Mouse (Mus musculus) stomach, embryonic 16.5 days (tissue): Measurements from ENCODE around the gene St6galnac6. TPM values are rescaled to one million over a fixed set of nuclear protein-coding genes. Genes with fewer than 3 reads are reported as not detected.

Experiments used
- ATAC-seq: fragments of 200-750 bp; cut with Nextera tagmentation; 2 replicates; pipeline ENCODE4 v1.8.0; 2017; ENCODE audit warnings: moderate number of reproducible peaks, moderate TSS enrichment; ENCODE audit not compliant: insufficient read depth, low FRiP score
- H3K27ac ChIP-seq: fragments of 300-500 bp; sonication (generic); 2 replicates; pipeline ENCODE4 v1.5.1; 2014; ENCODE audit warnings: low read length
- H3K27me3 ChIP-seq: fragments of 300-500 bp; sonication (generic); 2 replicates; pipeline ENCODE4 v1.6.1; 2014; ENCODE audit warnings: low read length, control low read depth, mixed read lengths; ENCODE audit not compliant: control insufficient read depth, insufficient read depth
- H3K36me3 ChIP-seq: fragments of 300-500 bp; sonication (generic); 2 replicates; pipeline ENCODE4 v1.6.1; 2014; ENCODE audit warnings: low read length; ENCODE audit not compliant: control insufficient read depth, insufficient read depth
- H3K4me1 ChIP-seq: fragments of 300-500 bp; sonication (generic); 2 replicates; pipeline ENCODE4 v1.6.1; 2014; ENCODE audit warnings: low read length, control low read depth, mixed read lengths; ENCODE audit not compliant: control insufficient read depth, insufficient read depth
- H3K4me2 ChIP-seq: fragments of 300-500 bp; sonication (generic); 2 replicates; pipeline ENCODE4 v1.6.1; 2014; ENCODE audit warnings: low read depth, low read length, mixed read lengths
- H3K4me3 ChIP-seq: fragments of 300-500 bp; sonication (generic); replicated peaks from 2 replicates; pipeline ENCODE4 v1.5.1; 2014; ENCODE audit warnings: mild to moderate bottlenecking, low read length
- H3K9ac ChIP-seq: fragments of 300-500 bp; sonication (generic); 2 replicates; pipeline ENCODE4 v1.6.1; 2014; ENCODE audit warnings: low read length
- H3K9me3 ChIP-seq: fragments of 300-500 bp; sonication (generic); replicated peaks from 2 replicates; pipeline ENCODE4 v1.6.1; 2016; ENCODE audit warnings: low read length, control low read depth; ENCODE audit not compliant: control insufficient read depth
- WGBS: fragments of 180-500 bp; shearing (Covaris S2); extraction: QIAGEN DNeasy Blood & Tissue Kit; methylation state at CpG from one replicate; pipeline ENCODE4 v1.1.7; 2014; 5-methylcytosine and 5-hydroxymethylcytosine counted together
- polyA plus RNA-seq: library from polyadenylated mRNA; unstranded; fragments of >200 nt; fragmentation: Nextera tagmentation; extraction: Ambion mirVana; gene quantifications from 2 replicates; pipeline ENCODE4 v1.2.1, GENCODE M21; 2015

St6galnac6 gene
- polyA plus RNA-seq, 1 experiment from 2014 or later: 18.5 TPM

DNA sequence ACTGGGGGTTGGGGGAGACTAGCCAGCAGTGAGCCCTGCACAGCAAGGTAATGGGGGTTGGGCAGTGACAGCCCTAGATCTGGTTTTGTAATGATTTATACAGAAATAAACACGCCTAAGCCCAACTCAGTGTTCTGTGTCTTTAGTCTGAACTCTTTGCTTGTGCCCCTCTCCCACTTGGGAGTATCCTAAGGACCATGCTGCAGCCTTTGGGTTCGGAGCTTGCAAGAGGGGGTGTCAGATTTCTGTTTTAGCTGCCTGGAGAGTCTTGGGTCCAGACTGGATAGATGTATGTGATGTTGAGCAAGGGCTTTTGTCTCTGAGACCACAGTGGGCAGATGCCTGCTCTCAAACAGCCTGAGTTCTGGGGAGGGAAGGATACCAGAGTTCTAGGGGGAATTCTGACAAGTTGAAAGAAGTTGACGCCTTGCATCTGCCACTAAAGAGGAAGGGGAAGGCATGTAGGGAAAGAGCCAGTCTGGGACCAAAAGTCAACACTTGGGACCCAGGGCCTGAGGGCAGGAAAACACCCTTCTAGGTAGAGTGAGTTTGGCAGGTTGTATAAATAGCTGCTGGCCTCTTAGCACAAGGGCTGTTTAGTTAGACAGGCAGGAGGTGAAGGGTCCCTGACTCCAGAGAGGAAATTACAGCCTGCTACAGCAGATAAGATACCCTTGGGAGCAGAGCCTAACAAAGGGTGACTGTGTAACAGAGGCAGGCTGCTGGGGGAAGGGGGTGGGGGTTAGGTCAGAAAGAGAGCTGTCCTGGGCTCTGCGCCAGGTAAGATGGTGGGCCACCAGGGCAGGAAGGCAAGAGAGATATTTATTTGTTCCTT, 21.4 kb downstream of the St6galnac6 start:
- no peaks in the 10 kb centered on the region; the same call in 1 of the 2 replicates for H3K9me3 ChIP-seq
- peak overlapping the region; percentile 72 for H3K27ac ChIP-seq
- no peak overlapping the region for H3K4me3 ChIP-seq
- H3K36me3 ChIP-seq: 0 out of 2 replicates have a peak, but pooled peaks cover 6% of the 10 kb centered on the region
- peak; percentile 79 for ATAC-seq
- H3K4me1 ChIP-seq: peaks cover 38% of the 10 kb centered on the region
- 0 out of 2 replicates have a peak overlapping the region, but pooled peaks have one; percentile 6 for H3K4me2 ChIP-seq
- 19% methylated on average over 4 of the region's 4 CpGs for WGBS
- no peaks in the 10 kb centered on the region for H3K27me3 ChIP-seq
- H3K9ac ChIP-seq: peak overlapping the region; percentile 50; the same call in 1 of the 2 replicates

DNA sequence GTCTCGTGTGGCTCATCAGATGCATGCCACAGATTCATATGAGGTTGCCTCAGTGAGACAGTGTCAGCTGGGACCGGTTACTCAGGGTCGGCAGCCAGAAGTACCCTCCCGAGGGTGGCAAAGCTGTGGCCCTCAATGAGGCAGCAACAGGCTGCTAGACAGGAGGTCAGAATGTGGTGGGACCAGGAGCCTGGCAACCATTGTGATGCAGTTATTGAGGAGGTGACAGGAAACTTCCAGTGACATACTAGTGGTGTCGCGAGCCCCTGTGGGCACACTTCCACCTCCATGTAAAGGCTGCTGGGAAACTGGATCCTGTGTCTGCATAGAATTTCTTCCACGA, 22.0 kb downstream of the St6galnac6 start, which contains the start of gene Ak1:
Gene Ak1 (plus strand): TSS at position 242 of the 343 bp plus-strand sequence.
- ATAC-seq: peak; percentile 7; the same call in 1 of the 2 replicates
- H3K4me1 ChIP-seq: peaks cover 43% of the 10 kb centered on the region

DNA sequence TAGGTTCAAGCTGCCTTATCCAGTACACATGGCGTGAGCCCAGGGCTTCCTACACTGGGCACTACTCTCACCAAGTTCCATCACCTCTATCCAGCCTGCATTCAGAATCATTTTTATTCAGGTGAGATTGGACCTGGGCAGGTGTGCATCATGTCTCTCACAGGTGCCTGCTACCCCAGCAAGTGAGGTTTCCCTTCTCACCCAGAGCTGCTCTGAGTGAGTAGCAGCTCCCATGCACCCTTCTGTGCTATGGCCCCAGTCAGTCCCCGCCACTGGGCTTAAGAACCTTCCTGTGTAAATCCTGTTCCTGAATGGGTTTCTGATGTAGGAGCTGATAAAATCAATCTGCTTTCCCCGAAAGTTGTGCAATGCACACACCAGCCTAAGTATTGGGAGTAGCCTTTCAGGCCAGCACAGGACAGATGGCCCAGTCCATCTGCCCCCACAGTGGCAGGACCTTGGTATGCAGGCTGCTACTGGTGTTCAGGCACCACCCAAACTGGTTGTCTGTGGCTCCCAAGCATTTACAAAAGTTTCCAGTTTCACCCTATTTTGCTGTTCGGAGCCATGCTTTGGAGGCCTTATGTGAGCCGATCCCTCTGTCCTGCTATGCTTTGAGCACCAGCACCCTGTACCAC, 24.7 kb downstream of the St6galnac6 start:
- Histone ChIP-seq H3K9ac (peak overlapping the region; percentile 9; the same call in 1 of the 2 replicates), H3K9me3 (no peaks in the 10 kb centered on the region), H3K4me3 (no peak overlapping the region), H3K36me3 (no peaks in the 10 kb centered on the region), H3K4me2 (no peak overlapping the region), H3K4me1 (peaks cover 65% of the 10 kb centered on the region), H3K27me3 (no peaks in the 10 kb centered on the region), H3K27ac (peak overlapping the region; percentile 74; the same call in 1 of the 2 replicates)
- WGBS: 73% methylated on average over 5 of the region's 5 CpGs
- ATAC-seq: no peak

More for the DNA sequence above, 22.0 kb downstream of the St6galnac6 start, which contains the start of gene Ak1:
- Histone ChIP-seq H3K4me3 (no peak within 1 kb of the TSS), H3K36me3 (0 out of 2 replicates have a peak, but pooled peaks cover 6% of the 10 kb centered on the region), H3K4me2 (0 out of 2 replicates have a peak within 1 kb of the TSS, but pooled peaks have one; percentile 6), H3K9ac (peak within 1 kb of the TSS; percentile 50; the same call in 1 of the 2 replicates), H3K9me3 (no peaks in the 10 kb centered on the region; the same call in 1 of the 2 replicates), H3K27me3 (no peaks in the 10 kb centered on the region), H3K27ac (peak within 1 kb of the TSS; percentile 72)
- WGBS: 19% methylated on average over 7 of the region's 7 CpGs

DNA sequence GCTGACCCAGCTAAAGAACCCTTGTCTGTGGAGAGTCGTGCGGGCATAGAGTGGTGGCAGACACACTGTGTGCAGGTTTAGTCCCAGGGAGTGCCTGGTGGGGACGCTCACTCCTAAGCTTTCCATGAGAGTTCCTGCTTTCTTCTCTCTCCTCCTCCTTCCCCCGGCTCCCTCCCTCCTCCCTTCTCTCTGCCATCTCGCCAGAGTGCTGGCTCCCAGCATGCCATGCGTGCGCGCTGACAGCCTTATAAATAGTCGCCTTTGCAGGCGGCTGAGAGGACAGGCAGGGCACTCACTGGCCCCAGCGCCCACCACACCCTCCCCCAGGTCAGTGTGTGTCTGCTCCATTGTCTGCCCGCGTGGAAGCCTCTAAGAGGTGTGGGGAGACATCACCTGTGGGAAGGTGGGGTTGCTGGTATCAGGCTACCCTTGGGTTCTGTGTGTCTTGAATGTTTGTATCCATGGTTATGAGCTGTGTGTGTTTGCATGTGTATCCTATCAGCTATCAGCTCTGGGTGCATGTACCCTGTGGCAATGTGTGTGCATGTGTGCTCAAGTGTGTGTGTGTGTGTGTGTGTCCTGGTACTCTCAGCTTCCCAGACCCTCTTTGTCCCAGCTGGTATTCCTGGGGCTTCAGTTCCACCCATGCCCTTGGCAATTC, 25.8 kb downstream of the St6galnac6 start:
- H3K9me3 ChIP-seq: no peaks in the 10 kb centered on the region
- WGBS: 4% methylated on average over 13 of the region's 13 CpGs
- no peaks in the 10 kb centered on the region for H3K36me3 ChIP-seq
- peak overlapping the region; percentile 56 for H3K4me2 ChIP-seq
- peak overlapping the region; percentile 33 for H3K4me3 ChIP-seq
- no peaks in the 10 kb centered on the region for H3K27me3 ChIP-seq
- H3K9ac ChIP-seq: peak overlapping the region; percentile 73
- peaks cover 62% of the 10 kb centered on the region for H3K4me1 ChIP-seq
- H3K27ac ChIP-seq: peak overlapping the region; percentile 74
- ATAC-seq: peak; percentile 19; the same call in 1 of the 2 replicates

DNA sequence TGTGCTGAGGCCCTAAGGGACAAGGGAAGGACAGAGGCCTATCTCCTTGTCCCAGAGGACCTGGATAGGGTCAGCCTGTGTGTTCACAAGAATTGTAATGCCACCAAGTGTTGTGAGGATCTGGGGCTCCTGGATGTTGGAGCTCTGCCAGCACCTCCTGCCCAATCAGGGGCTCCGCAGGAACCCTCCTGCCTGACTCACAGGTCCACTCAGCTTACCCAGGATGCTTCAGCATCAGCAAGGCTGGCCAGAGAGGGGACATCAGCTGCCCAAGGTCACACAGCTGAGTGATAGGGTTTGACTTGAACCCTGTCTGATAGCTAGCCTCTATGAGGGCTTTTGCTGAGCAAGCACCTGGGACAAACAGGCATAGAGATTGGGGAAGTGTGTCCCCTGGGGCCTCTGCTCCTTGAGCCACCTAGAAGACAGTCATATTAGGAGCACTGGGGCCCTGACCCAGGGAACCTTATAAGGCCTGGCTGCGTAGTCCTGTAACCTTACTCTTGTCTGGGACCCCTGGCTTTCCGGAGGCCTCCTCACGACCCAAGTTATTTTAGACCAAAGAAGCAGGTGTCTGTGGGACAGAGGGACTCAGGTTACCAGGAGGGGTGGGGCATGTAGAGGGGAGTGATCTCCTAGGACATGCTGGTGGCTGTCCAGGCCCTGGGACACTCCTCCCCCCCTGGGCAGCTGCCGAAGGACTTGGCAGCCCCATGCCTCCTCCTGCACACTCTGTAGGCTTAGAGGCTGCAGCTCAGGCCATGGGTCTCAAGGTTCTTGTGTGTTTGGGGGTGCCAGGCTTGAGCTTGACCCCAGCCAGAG, 26.6 kb downstream of the St6galnac6 start:
- Histone ChIP-seq H3K9ac (peak overlapping the region; percentile 73), H3K9me3 (no peaks in the 10 kb centered on the region), H3K4me3 (peak overlapping the region; percentile 33), H3K4me2 (peak overlapping the region; percentile 56), H3K27ac (peak overlapping the region; percentile 74), H3K4me1 (peaks cover 54% of the 10 kb centered on the region), H3K27me3 (no peaks in the 10 kb centered on the region), H3K36me3 (no peaks in the 10 kb centered on the region)
- WGBS: 44% methylated on average over 5 of the region's 5 CpGs
- ATAC-seq: no peak

DNA sequence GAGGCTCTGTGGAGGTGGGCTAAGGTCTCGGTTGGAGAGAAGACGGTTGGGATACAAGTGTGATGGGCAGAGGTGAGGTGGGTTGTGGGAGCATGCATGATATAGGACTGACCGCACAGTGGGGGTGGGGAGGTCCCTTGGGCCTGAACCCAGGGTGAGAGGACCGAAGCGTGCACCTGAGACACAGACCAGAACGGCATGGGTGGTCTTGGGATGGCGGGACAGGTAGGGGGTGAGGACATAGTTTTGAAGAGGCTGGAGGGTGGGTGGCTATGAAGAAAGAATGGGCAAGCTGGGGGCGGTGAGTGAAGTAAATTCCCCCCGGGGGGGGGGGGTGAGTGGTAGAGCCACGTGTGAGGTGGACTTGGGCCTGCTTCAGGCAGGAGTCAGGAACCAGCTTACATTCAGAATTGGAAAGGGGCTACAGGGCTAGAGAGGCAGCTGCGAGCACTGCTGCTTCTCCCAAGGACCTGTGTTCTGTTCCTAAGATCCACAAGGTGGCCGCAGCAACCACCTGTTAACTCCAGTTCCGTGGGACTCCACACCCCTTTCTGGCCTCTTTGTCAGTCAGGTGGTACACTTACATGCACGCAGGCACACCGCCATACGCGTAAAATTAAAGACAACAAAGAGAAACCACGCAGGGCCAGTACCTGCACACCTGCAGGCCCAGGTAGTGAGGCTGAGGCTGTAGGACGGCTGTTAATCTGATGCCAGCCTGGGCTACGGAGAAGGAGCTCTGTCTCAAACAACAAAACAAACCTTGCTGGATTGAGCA, 27.9 kb downstream of the St6galnac6 start:
- WGBS: 59% methylated on average over 20 of the region's 20 CpGs
- H3K27me3 ChIP-seq: no peaks in the 10 kb centered on the region
- H3K4me1 ChIP-seq: peaks cover 46% of the 10 kb centered on the region
- no peaks in the 10 kb centered on the region for H3K9me3 ChIP-seq
- no peak overlapping the region for H3K4me2 ChIP-seq
- H3K4me3 ChIP-seq: no peak overlapping the region
- no peak for ATAC-seq
- H3K9ac ChIP-seq: peak overlapping the region; percentile 21; the same call in 1 of the 2 replicates
- H3K27ac ChIP-seq: 0 out of 2 replicates have a peak overlapping the region, but pooled peaks have one; percentile 39
- H3K36me3 ChIP-seq: no peaks in the 10 kb centered on the region

DNA sequence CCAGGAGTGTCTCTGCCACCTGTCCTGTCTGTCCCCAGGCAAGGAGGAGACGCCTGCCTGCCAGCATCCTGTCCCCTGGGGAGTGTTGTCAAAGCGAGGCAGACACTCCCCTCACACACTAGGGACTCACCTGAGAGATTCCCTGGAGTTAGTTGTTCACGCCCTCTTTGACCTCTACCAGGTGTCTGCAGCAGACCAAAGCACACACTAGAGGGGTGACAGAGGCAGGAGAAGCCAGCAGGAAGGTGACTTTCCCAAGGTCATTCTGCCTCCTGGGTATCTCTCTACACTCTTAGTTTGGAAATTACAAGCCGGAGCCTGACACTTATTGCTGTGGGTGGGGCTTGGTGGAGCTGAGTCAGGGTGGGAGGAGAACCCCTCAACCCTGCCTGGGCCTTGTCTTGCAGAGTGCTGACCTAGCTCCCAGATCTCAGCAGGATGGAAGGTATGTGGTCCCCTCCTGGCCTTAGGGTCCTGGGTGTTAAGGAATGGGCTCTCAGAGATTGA, 28.6 kb downstream of the St6galnac6 start:
- 65% methylated on average over 4 of the region's 4 CpGs for WGBS
- Histone ChIP-seq H3K9ac (peak overlapping the region; percentile 58; the same call in 1 of the 2 replicates), H3K27me3 (no peaks in the 10 kb centered on the region), H3K4me2 (peak overlapping the region; percentile 31; the same call in 1 of the 2 replicates), H3K9me3 (no peaks in the 10 kb centered on the region), H3K4me3 (no peak overlapping the region), H3K4me1 (peaks cover 46% of the 10 kb centered on the region), H3K36me3 (no peaks in the 10 kb centered on the region), H3K27ac (peak overlapping the region; percentile 39)
- no peak for ATAC-seq
